Mouse (Mus musculus): ENCODE measurements around the gene Slc13a2.

Slc13a2 gene

GRCm38 (mm10) chr11:78422055-78422819 is at the start of gene Slc13a2:
TSS of gene Slc13a2 (minus strand) at chr11:78422217.
- no peak for DNase-seq

- no peak for DNase-seq
These were observed 49.5 kb upstream of the Slc13a2 start for GRCm38 (mm10) chr11:78471326-78472103.

GRCm38 (mm10) chr11:78467932-78468331 is 45.9 kb upstream of the Slc13a2 start:
- no peak for DNase-seq

- no peak for DNase-seq
These were observed 45.5 kb upstream of the Slc13a2 start for GRCm38 (mm10) chr11:78467515-78467914.

- DNase-seq: no peak
These were observed 44.4 kb upstream of the Slc13a2 start for GRCm38 (mm10) chr11:78466242-78466912.

GRCm38 (mm10) chr11:78465568-78466180 is 43.7 kb upstream of the Slc13a2 start, which contains the start of gene Slc46a1:
TSS of gene Slc46a1 (plus strand) at chr11:78465697.
- peak; percentile 84 for DNase-seq

GRCm38 (mm10) chr11:78465116-78465515 is 43.1 kb upstream of the Slc13a2 start:
- no peak for DNase-seq

GRCm38 (mm10) chr11:78463286-78464036 is 41.4 kb upstream of the Slc13a2 start:
- DNase-seq: no peak

- no peak for DNase-seq
These were observed 40.7 kb upstream of the Slc13a2 start for GRCm38 (mm10) chr11:78462669-78463068.

- DNase-seq: no peak
These were observed 39.9 kb upstream of the Slc13a2 start for GRCm38 (mm10) chr11:78461894-78462293.

- no peak for DNase-seq
These were observed 36.7 kb upstream of the Slc13a2 start for GRCm38 (mm10) chr11:78458740-78459139.

- no peak for DNase-seq
These were observed 33.3 kb upstream of the Slc13a2 start for GRCm38 (mm10) chr11:78455308-78455707.

GRCm38 (mm10) chr11:78454276-78454675 is 32.3 kb upstream of the Slc13a2 start:
- DNase-seq: no peak

- peak; percentile 62 for DNase-seq
These were observed 31.7 kb upstream of the Slc13a2 start for GRCm38 (mm10) chr11:78453675-78454074.

- no peak for DNase-seq
These were observed 28.3 kb upstream of the Slc13a2 start for GRCm38 (mm10) chr11:78450337-78450736.

- no peak for DNase-seq
These were observed 26.2 kb upstream of the Slc13a2 start for GRCm38 (mm10) chr11:78448242-78448641.

- DNase-seq: no peak
These were observed 25.2 kb upstream of the Slc13a2 start for GRCm38 (mm10) chr11:78447168-78447567.

GRCm38 (mm10) chr11:78443115-78443514 is 21.1 kb upstream of the Slc13a2 start:
- no peak for DNase-seq

- no peak for DNase-seq
These were observed 16.4 kb upstream of the Slc13a2 start for GRCm38 (mm10) chr11:78438399-78438930.

- no peak for DNase-seq
These were observed 15.2 kb upstream of the Slc13a2 start for GRCm38 (mm10) chr11:78437182-78437581.

- no peak for DNase-seq
These were observed 13.8 kb upstream of the Slc13a2 start for GRCm38 (mm10) chr11:78435776-78436349.

GRCm38 (mm10) chr11:78434052-78434451 is 12.0 kb upstream of the Slc13a2 start:
- no peak for DNase-seq
